Comparison of ENCODE assay signal across 49 mouse cellular contexts in genomic region chr16:43668294-43668693, GRCm38 (mm10). TPM values are rescaled to one million over a fixed set of nuclear protein-coding genes. Genes with fewer than 3 reads are reported as not detected.
"Had no signal": no experiment of that assay in that cellular context is flagged by ENCODE, and none has a peak within 500 bp of the region (broad histone marks: within the 10 kb centered on the region; RNA-seq: fewer than 3 reads in every experiment).

No protein-coding gene starts in this region.

- H3K4me1 ChIP-seq: heart, embryonic 10.5 days; heart, embryonic 12.5 days; heart, embryonic 13.5 days; heart, embryonic 15.5 days; hindbrain, embryonic 12.5 days; hindbrain, embryonic 13.5 days; hindbrain, embryonic 15.5 days; intestine, embryonic 15.5 days; kidney, embryonic 15.5 days had no signal

- DNase-seq: heart, postnatal 10 days; heart, postnatal 14 days; heart, postnatal 36 days; heart, postnatal 4 days; kidney, adult 11 months; kidney, adult 18-20 months; kidney, adult 2 months; kidney, adult 8-10 months; kidney, adult 9 months; kidney, postnatal 10 days; kidney, postnatal 14 days; kidney, postnatal 25 days; kidney, postnatal 36 days; kidney, postnatal 4 days; layer of hippocampus, adult 9-11 months; layer of hippocampus, postnatal 36 days had no signal

- ATAC-seq: hindbrain, embryonic 16.5 days; hindbrain, postnatal 0 days; inflammation-experienced regulatory T-cells, adult 6 months; intestine, embryonic 15.5 days; intestine, embryonic 16.5 days; intestine, postnatal 0 days had no signal

- H3K4me3 ChIP-seq: heart, embryonic 10.5 days; heart, embryonic 12.5 days; heart, embryonic 13.5 days; heart, embryonic 15.5 days; hindbrain, embryonic 10.5 days; hindbrain, embryonic 12.5 days; hindbrain, embryonic 13.5 days; hindbrain, embryonic 15.5 days; intestine, embryonic 15.5 days; kidney, embryonic 15.5 days; layer of hippocampus, adult 2 months had no signal

- H3K27me3 ChIP-seq: heart, embryonic 12.5 days; heart, embryonic 13.5 days; heart, embryonic 15.5 days; hindbrain, embryonic 12.5 days; hindbrain, embryonic 13.5 days; hindbrain, embryonic 15.5 days; intestine, embryonic 15.5 days; kidney, embryonic 15.5 days had no signal

- H3K9ac ChIP-seq: heart, embryonic 12.5 days; heart, embryonic 13.5 days; heart, embryonic 15.5 days; hindbrain, embryonic 12.5 days; hindbrain, embryonic 13.5 days; hindbrain, embryonic 14.5 days; hindbrain, embryonic 15.5 days; intestine, embryonic 15.5 days; kidney, embryonic 15.5 days had no signal

- H3K4me2 ChIP-seq: heart, embryonic 11.5 days; heart, embryonic 12.5 days; heart, embryonic 13.5 days; heart, embryonic 15.5 days; hindbrain, embryonic 12.5 days; hindbrain, embryonic 13.5 days; hindbrain, embryonic 14.5 days; hindbrain, embryonic 15.5 days; intestine, embryonic 15.5 days; kidney, embryonic 15.5 days had no signal

- H3K27ac ChIP-seq: heart, embryonic 10.5 days; heart, embryonic 13.5 days; heart, embryonic 15.5 days; hindbrain, embryonic 10.5 days; hindbrain, embryonic 12.5 days; hindbrain, embryonic 13.5 days; hindbrain, embryonic 14.5 days; hindbrain, embryonic 15.5 days; hindbrain, postnatal 0 days; intestine, embryonic 15.5 days; kidney, embryonic 15.5 days; kidney, postnatal 0 days; layer of hippocampus, adult 2 months had no signal

- H3K9me3 ChIP-seq: heart, embryonic 10.5 days; heart, embryonic 12.5 days; heart, embryonic 13.5 days; heart, embryonic 15.5 days; hindbrain, embryonic 10.5 days; hindbrain, embryonic 12.5 days; hindbrain, embryonic 13.5 days; hindbrain, embryonic 15.5 days; intestine, embryonic 15.5 days; kidney, embryonic 15.5 days had no signal

- H3K36me3 ChIP-seq: heart, embryonic 10.5 days; heart, embryonic 12.5 days; heart, embryonic 13.5 days; heart, embryonic 15.5 days; hindbrain, embryonic 10.5 days; hindbrain, embryonic 12.5 days; hindbrain, embryonic 13.5 days; hindbrain, embryonic 15.5 days; intestine, embryonic 15.5 days; kidney, embryonic 15.5 days had no signal

RNA-seq across cellular contexts. Expression of gene Tigit, which starts 4.3 kb away (rescaled TPM):
- total RNA-seq: heart, postnatal 10 days; heart, postnatal 14 days; heart, postnatal 25 days; heart, postnatal 36 days; heart, postnatal 4 days; hematopoietic stem cell, adult 5-6 weeks; hindbrain, postnatal 0 days; layer of hippocampus, adult 18-20 months; layer of hippocampus, adult 2 months; layer of hippocampus, adult 8-10 months; layer of hippocampus, postnatal 10 days; layer of hippocampus, postnatal 14 days; layer of hippocampus, postnatal 25 days; layer of hippocampus, postnatal 36 days; left cerebral cortex, adult 18-20 months had no signal
- polyA plus RNA-seq: heart, embryonic 10.5 days; heart, embryonic 11.5 days; heart, embryonic 12.5 days; heart, embryonic 13.5 days; heart, embryonic 14.5 days; heart, embryonic 15.5 days; heart, postnatal 0 days; hindbrain, embryonic 10.5 days; hindbrain, embryonic 11.5 days; hindbrain, embryonic 12.5 days; hindbrain, embryonic 13.5 days; hindbrain, embryonic 14.5 days; hindbrain, embryonic 15.5 days; hindbrain, embryonic 16.5 days; intestine, embryonic 14.5 days; intestine, embryonic 15.5 days; intestine, embryonic 16.5 days; intestine, postnatal 0 days; kidney, embryonic 14.5 days; kidney, embryonic 15.5 days; kidney, embryonic 16.5 days; kidney, postnatal 0 days had no signal
